Mouse (Mus musculus) embryonic facial prominence, embryonic 13.5 days (tissue): Measurements from ENCODE around the gene Def6. TPM values are rescaled to one million over a fixed set of nuclear protein-coding genes. Genes with fewer than 3 reads are reported as not detected.

ENCODE experiments used
- ATAC-seq: fragments of 200-750 bp; cut with Nextera tagmentation; 2 replicates; pipeline ENCODE4 v1.8.0; 2017; ENCODE audit warnings: low read depth; ENCODE audit not compliant: insufficient number of reproducible peaks, insufficient read depth, low FRiP score, low TSS enrichment
- H3K27ac ChIP-seq: fragments of 300-500 bp; sonication (generic); 2 replicates; pipeline ENCODE4 v1.5.1; 2015; ENCODE audit warnings: moderate library complexity, mild to moderate bottlenecking, inconsistent platforms
- H3K27me3 ChIP-seq: fragments of 300-500 bp; sonication (generic); 2 replicates; pipeline ENCODE4 v1.6.1; 2015; ENCODE audit warnings: mild to moderate bottlenecking, inconsistent platforms
- H3K36me3 ChIP-seq: fragments of 300-500 bp; sonication (generic); 2 replicates; pipeline ENCODE4 v1.6.1; 2015; ENCODE audit warnings: mild to moderate bottlenecking, inconsistent platforms
- H3K4me1 ChIP-seq: fragments of 300-500 bp; sonication (generic); 2 replicates; pipeline ENCODE4 v1.6.1; 2015; ENCODE audit warnings: inconsistent platforms
- H3K4me2 ChIP-seq: fragments of 300-500 bp; sonication (generic); 2 replicates; pipeline ENCODE4 v1.6.1; 2015; ENCODE audit warnings: moderate library complexity, mild to moderate bottlenecking, inconsistent platforms
- H3K4me3 ChIP-seq: fragments of 300-500 bp; sonication (generic); 2 replicates; pipeline ENCODE4 v1.5.1; 2015; ENCODE audit warnings: mild to moderate bottlenecking, inconsistent platforms
- H3K9ac ChIP-seq: fragments of 300-500 bp; sonication (generic); 2 replicates; pipeline ENCODE4 v1.6.1; 2015; ENCODE audit warnings: mild to moderate bottlenecking, inconsistent platforms
- H3K9me3 ChIP-seq: fragments of 300-500 bp; sonication (generic); 2 replicates; pipeline ENCODE4 v1.6.1; 2016; ENCODE audit warnings: inconsistent platforms
- WGBS: fragments of 180-500 bp; shearing (Covaris S2); methylation state at CpG from one replicate; pipeline ENCODE4 v1.1.7; 2015; ENCODE audit warnings: mixed read lengths; 5-methylcytosine and 5-hydroxymethylcytosine counted together
- polyA plus RNA-seq: library from polyadenylated mRNA; unstranded; fragments of >200 nt; fragmentation: Nextera tagmentation; extraction: Ambion mirVana; gene quantifications from 2 replicates; pipeline ENCODE4 v1.2.1, GENCODE M21; 2015

Gene Def6
- polyA plus RNA-seq, 1 experiment from 2014 or later = 13.1 TPM

DNA sequence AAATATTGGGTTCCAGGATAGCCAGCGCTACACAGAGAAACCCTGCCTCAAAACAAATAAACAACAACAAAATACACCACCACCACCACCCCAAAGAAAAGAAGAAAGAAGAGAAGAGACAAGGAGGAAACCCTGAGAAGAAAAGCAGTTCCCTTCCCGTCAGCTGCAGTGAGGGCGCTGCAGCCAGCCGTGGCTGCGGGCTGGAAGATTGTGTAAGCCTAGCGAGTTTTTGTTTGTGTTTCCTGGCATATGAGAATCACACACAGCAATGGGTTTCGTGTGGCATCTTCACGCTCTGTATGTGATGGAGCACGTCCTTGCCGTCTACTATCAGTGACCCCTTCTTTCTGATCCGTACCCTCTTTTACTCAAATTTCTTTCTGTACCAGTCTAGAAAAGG lies 39.1 kb downstream of the Def6 start:
- 56% methylated on average over 11 of the region's 11 CpGs for WGBS
- H3K4me1 ChIP-seq = peaks cover 59% of the 10 kb centered on the region
- ATAC-seq = no peak
- no peak overlapping the region for H3K9ac ChIP-seq
- peak overlapping the region; percentile 61 for H3K27ac ChIP-seq
- no peak overlapping the region for H3K4me2 ChIP-seq
- no peaks in the 10 kb centered on the region for H3K27me3 ChIP-seq
- no peaks in the 10 kb centered on the region for H3K9me3 ChIP-seq
- peaks cover 27% of the 10 kb centered on the region for H3K36me3 ChIP-seq
- no peak overlapping the region for H3K4me3 ChIP-seq

DNA sequence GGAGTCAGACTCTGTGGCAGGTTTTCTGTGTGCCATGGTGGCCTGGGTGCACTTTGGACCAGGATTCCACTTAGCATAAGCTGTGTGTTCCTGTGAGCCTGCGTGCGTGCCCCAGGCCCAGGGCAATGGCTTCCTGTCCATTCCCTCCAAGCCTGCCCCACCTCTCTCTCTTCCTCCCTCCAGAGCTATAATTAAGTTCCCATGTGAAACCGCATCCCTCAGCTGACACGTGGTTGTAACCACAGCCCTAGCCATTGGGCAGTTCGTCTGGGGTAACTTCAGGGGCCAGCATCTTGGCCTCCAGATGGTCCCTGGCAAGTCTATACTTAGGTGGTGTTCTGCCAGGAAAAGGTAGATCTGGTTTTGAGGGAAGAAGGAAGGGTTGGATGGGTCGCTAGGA lies 40.0 kb downstream of the Def6 start:
- ATAC-seq = no peak
- no peaks in the 10 kb centered on the region for H3K9me3 ChIP-seq
- peak overlapping the region; percentile 61 for H3K27ac ChIP-seq
- peaks cover 61% of the 10 kb centered on the region for H3K4me1 ChIP-seq
- H3K9ac ChIP-seq = no peak overlapping the region
- whole genome bisulfite sequencing = 7% methylated on average over 6 of the region's 6 CpGs
- no peaks in the 10 kb centered on the region for H3K27me3 ChIP-seq
- peaks cover 25% of the 10 kb centered on the region for H3K36me3 ChIP-seq
- no peak overlapping the region for H3K4me3 ChIP-seq
- no peak overlapping the region for H3K4me2 ChIP-seq

DNA sequence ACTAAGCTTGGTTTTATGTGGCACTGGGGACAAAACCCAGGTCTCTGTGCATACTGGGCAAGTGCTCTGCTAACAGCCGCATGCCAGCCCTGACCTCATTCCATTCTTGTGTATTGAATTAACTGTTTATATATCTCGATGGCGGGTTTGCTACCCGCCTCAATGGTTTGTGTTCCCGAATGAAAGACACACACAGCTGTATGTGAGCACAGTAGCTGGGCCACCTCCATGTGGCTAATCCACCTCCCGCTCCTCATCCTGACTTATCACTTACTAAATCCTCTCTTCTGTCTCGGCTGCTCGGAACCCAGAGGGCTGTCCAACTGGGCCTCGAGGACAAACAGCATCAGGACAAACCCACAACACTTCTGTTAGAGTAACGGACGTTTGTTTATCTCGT lies 41.5 kb downstream of the Def6 start:
- WGBS = 79% methylated on average over 12 of the region's 12 CpGs
- no peak for ATAC-seq
- H3K27ac ChIP-seq = 0 out of 2 replicates have a peak overlapping the region, but pooled peaks have one; percentile 7
- no peaks in the 10 kb centered on the region for H3K9me3 ChIP-seq
- peaks cover 61% of the 10 kb centered on the region for H3K4me1 ChIP-seq
- H3K36me3 ChIP-seq = peaks cover 15% of the 10 kb centered on the region
- H3K4me2 ChIP-seq = no peak overlapping the region
- H3K9ac ChIP-seq = no peak overlapping the region
- H3K4me3 ChIP-seq = no peak overlapping the region
- H3K27me3 ChIP-seq = no peaks in the 10 kb centered on the region

DNA sequence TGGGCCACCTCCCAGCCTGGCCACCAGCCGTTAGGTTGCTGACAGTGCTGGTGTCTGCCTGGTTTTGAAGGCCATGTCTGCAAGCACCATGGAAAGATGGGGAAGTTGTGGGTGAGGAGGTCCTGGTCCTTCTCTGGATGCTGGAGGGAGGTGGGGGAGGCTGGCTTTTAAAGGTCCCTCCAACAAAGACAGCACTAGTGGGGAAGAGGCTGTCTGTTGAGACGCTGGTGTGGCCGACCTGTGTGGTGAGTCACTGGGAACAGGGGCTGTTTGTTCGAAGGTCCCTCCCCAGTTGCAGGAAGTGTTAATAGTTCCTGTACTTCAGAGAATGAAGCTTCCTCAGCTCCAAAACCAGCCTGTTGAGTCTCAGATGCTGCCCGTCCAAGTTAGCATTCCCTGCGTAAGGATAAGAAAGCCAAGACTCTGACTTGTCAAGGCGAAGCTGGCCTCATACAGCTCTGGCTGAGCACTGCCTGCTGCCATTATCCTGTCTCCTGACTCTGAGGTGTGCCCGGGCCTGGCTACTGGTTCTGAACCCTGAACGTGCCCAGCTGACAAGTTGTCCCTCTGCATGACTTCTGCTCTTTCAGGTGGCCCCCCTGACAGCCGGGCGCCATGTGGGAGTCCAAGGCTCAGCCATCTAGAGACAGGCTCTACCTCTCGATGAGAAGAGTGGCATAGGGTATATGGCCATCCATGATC lies 44.2 kb downstream of the Def6 start:
- no peaks in the 10 kb centered on the region for H3K9me3 ChIP-seq
- H3K27ac ChIP-seq = 0 out of 2 replicates have a peak overlapping the region, but pooled peaks have one; percentile 22
- ATAC-seq = no peak
- 69% methylated on average over 12 of the region's 12 CpGs for WGBS
- peaks cover 15% of the 10 kb centered on the region for H3K36me3 ChIP-seq
- H3K4me1 ChIP-seq = peaks cover 59% of the 10 kb centered on the region
- no peak overlapping the region for H3K9ac ChIP-seq
- no peaks in the 10 kb centered on the region for H3K27me3 ChIP-seq
- no peak overlapping the region for H3K4me2 ChIP-seq
- H3K4me3 ChIP-seq = no peak overlapping the region

DNA sequence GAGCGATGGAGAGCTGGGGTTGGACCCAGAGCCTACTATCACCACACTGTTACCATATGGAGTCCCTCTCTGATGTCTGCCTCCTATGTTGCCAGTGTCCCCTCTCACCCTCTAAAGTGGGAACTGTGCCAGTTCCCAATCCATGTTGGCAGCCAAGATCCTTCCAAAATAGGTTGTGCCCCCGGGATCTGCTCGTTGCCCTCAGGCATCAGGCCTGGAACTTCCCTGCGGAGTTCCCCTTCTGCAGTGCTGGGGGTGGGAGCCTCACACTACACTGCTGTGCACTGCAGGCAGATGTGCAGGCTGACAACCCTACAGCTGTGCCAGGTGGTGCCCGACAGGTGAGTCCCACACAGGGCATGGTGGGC lies 44.7 kb downstream of the Def6 start:
- Histone ChIP-seq H3K36me3 (peaks cover 15% of the 10 kb centered on the region), H3K9me3 (no peaks in the 10 kb centered on the region), H3K4me3 (no peak overlapping the region), H3K4me1 (peaks cover 59% of the 10 kb centered on the region), H3K9ac (no peak overlapping the region), H3K27me3 (no peaks in the 10 kb centered on the region), H3K4me2 (no peak overlapping the region), H3K27ac (0 out of 2 replicates have a peak overlapping the region, but pooled peaks have one; percentile 22)
- no peak for ATAC-seq
- WGBS = 71% methylated on average over 5 of the region's 5 CpGs

DNA sequence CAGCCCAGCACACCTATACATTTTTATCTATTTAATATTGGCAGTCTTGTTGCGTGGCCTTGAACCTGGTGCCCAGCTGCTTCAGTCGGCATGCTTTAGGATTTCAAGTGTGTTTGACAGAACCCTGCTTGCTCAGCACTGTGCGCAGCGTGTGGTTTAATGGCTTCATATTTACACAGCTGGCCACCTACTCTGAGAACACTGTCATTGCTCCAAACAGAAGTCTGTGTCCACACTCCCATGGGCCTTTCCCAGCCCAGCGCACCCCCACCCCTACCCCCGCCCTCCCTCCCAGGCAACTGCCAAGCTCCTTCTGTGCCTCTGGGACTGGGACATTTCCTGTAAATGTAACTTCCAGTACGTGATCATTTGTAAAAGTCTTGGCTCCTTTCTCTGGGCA lies 45.6 kb downstream of the Def6 start:
- 81% methylated on average over 7 of the region's 7 CpGs for WGBS
- Histone ChIP-seq H3K9me3 (no peaks in the 10 kb centered on the region), H3K9ac (no peak overlapping the region), H3K27ac (no peak overlapping the region), H3K4me1 (peaks cover 58% of the 10 kb centered on the region), H3K4me3 (no peak overlapping the region), H3K4me2 (no peak overlapping the region), H3K27me3 (no peaks in the 10 kb centered on the region), H3K36me3 (peaks cover 15% of the 10 kb centered on the region)
- ATAC-seq = no peak

DNA sequence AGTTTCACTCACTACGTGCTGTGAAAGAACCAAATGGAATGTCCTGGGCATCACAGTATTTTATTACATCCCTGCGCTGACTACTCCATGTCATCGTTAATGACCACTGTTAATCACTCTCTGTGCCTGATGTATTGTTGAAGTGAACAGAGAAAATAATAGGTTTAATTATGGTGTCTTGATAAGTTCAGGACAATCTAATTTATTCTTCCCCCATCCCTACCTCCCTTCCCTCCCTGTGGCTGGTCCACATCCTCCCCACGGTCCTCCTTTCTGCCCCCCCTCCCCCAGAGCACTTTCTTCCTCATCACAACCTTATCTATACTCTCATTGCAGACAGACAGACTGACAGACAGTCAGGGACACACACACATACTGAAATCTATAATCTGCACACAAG lies 47.2 kb downstream of the Def6 start:
- peaks cover 24% of the 10 kb centered on the region for H3K36me3 ChIP-seq
- ATAC-seq = no peak
- peaks cover 47% of the 10 kb centered on the region for H3K4me1 ChIP-seq
- 63% methylated on average over 4 of the region's 4 CpGs for WGBS
- H3K4me2 ChIP-seq = no peak overlapping the region
- H3K9ac ChIP-seq = no peak overlapping the region
- H3K27ac ChIP-seq = no peak overlapping the region
- peaks cover 6% of the 10 kb centered on the region; the same call in 1 of the 2 replicates for H3K9me3 ChIP-seq
- no peaks in the 10 kb centered on the region for H3K27me3 ChIP-seq
- no peak overlapping the region for H3K4me3 ChIP-seq

DNA sequence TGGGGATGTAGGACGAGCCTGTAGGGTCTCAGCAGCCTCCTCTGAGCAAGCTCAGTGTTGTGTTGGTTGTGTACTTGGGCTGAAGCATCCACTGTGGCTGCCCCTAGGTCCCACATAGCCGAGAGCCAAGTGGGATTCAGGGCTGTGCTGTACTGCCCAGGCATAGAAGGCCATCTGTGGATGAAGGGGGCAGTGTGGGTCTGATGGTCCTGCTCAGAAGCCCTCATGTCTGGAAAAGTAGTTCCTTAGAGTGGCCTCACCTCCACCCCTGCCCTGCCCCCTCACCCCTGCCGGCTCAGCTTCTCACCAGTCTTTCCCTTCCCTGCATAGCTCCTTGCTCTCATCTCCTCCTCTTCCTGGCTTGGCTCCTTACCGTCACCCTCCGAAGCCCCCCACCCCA lies 48.1 kb downstream of the Def6 start:
- Histone ChIP-seq H3K27ac (peak overlapping the region; percentile 71; the same call in 1 of the 2 replicates), H3K4me2 (no peak overlapping the region), H3K4me3 (no peak overlapping the region), H3K4me1 (peaks cover 47% of the 10 kb centered on the region), H3K27me3 (no peaks in the 10 kb centered on the region), H3K36me3 (peaks cover 25% of the 10 kb centered on the region), H3K9me3 (peaks cover 10% of the 10 kb centered on the region; the same call in 1 of the 2 replicates), H3K9ac (0 out of 2 replicates have a peak overlapping the region, but pooled peaks have one; percentile 11)
- ATAC-seq = no peak
- 26% methylated on average over 5 of the region's 5 CpGs for WGBS

DNA sequence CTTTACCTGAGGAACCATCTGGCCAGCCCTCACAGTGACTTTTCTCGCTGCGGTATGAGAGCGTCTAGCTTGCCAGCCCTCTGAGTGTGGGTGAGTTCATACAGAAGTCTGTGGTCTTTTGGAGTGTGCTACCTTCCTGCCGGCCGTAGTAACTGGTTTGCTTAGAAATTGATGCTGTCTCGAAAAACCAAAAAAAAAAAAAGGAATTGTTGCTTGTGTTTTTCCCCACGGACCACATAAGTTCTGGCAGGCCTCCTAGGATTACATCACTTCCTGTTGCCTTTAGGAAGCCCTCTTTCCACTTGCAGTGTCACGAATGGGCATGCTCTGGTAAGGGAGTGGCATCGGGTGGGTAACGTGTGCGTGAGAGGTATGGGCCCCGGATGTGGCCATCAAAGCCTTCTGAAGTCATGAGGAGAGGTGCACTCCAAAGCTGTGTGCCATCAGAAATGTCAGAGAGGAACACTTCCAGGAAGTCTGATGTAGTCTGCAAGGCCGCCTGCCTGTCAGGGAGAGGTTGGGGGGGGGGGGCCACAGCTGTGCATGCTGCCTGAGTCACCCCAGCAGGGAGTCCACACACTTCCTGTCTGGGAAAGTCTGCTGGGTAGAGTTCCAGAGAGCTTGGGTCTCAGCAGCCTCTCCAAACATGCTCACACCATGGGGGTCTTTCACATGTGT lies 49.2 kb downstream of the Def6 start:
- 0 out of 2 replicates have a peak, but pooled peaks have one; percentile 8 for ATAC-seq
- Histone ChIP-seq H3K27ac (peak overlapping the region; percentile 71), H3K27me3 (no peaks in the 10 kb centered on the region), H3K4me1 (peaks cover 42% of the 10 kb centered on the region), H3K9ac (0 out of 2 replicates have a peak overlapping the region, but pooled peaks have one; percentile 36), H3K36me3 (peaks cover 19% of the 10 kb centered on the region), H3K4me2 (peak overlapping the region; percentile 5; the same call in 1 of the 2 replicates), H3K9me3 (peaks cover 10% of the 10 kb centered on the region; the same call in 1 of the 2 replicates), H3K4me3 (no peak overlapping the region)
- 46% methylated on average over 13 of the region's 13 CpGs for WGBS

DNA sequence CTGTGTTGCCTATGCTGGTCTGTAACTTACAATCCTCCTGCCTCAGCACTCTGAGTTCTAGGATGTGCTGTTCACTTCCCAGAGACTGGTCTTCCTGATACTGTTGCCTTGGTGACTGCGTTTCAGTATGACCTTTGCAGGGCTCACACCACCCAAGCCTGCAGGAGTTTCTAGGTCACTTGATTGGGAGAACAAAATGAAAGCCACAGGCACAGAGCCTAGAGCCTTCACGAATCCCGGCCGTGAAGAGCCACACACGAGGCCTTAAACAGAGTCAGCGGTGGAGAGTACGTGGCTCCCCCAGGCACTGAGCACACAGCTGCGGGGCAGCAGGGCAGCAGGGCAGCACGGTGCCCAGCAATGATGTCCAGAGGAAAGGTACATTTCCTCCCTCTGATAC lies 50.7 kb downstream of the Def6 start:
- Histone ChIP-seq H3K9ac (no peak overlapping the region), H3K9me3 (peaks cover 10% of the 10 kb centered on the region; the same call in 1 of the 2 replicates), H3K4me2 (no peak overlapping the region), H3K27ac (no peak overlapping the region), H3K36me3 (peaks cover 13% of the 10 kb centered on the region), H3K27me3 (no peaks in the 10 kb centered on the region), H3K4me3 (no peak overlapping the region), H3K4me1 (peaks cover 36% of the 10 kb centered on the region)
- ATAC-seq = no peak
- 90% methylated on average over 9 of the region's 9 CpGs for WGBS

DNA sequence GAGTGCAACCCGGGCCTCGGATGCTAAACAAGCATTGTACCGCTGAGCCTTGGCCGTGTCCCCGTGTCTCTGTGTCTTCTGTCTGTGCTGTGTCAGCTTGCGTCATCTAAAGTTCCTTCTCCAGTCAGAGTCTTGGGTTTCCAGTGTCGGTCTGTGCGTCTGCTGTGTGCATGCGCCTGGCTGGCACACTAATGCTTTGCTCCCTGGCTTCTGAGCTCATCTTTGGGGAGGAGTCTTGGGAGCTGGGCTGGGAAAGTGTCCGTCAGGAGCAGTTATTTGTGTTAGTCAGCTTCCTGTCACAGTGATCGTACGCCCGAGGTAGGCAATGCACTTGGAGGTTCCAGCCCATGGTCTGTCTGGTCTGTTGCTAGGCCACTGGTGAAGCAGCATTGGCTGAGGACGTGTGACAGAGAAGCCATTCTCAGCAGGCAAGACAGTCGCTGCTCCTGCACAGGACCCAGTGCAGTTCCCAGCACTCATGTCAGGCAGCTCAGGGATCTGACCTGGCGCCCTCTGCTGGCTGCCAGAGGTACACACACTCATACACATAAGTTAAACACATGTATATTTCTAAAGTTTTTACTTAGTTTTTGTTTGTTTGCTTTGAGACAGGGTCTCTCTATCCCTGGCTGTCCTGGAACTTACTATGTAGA lies 52.4 kb downstream of the Def6 start:
- no peak overlapping the region for H3K27ac ChIP-seq
- peaks cover 10% of the 10 kb centered on the region; the same call in 1 of the 2 replicates for H3K9me3 ChIP-seq
- H3K36me3 ChIP-seq = peaks cover 13% of the 10 kb centered on the region
- no peak overlapping the region for H3K4me2 ChIP-seq
- no peak for ATAC-seq
- no peak overlapping the region for H3K9ac ChIP-seq
- H3K27me3 ChIP-seq = no peaks in the 10 kb centered on the region
- WGBS = 78% methylated on average over 16 of the region's 16 CpGs
- peaks cover 40% of the 10 kb centered on the region for H3K4me1 ChIP-seq
- H3K4me3 ChIP-seq = no peak overlapping the region
